Mouse (Mus musculus) thymus, adult 2 months (tissue): Measurements from ENCODE around the gene Inafm2.

Source experiments
- CTCF ChIP-seq: fragments of 200-500 bp; IDR thresholded peaks from 2 replicates; pipeline ENCODE4 v1.5.1; 2012; ENCODE audit warnings: mild to moderate bottlenecking, control low read depth, low read length, moderate library complexity, borderline replicate concordance; ENCODE audit not compliant: control insufficient read depth, poor library complexity, insufficient read depth; ENCODE audit errors: extremely low read depth
- POLR2A ChIP-seq: fragments of 200-500 bp; IDR thresholded peaks from 2 replicates; pipeline ENCODE4 v1.6.1; 2012; ENCODE audit warnings: mild to moderate bottlenecking, low read length, control low read depth, moderate library complexity; ENCODE audit not compliant: control insufficient read depth, poor library complexity, insufficient read depth; ENCODE audit errors: extremely low read depth

GRCm38 (mm10) chr2:118793636-118794035 is 48.1 kb downstream of the Inafm2 start:
- no peak for TF ChIP-seq POLR2A
- no peak for TF ChIP-seq CTCF
